Mouse (Mus musculus): Measurements from ENCODE around the gene Garem2.

Garem2 gene

DNA sequence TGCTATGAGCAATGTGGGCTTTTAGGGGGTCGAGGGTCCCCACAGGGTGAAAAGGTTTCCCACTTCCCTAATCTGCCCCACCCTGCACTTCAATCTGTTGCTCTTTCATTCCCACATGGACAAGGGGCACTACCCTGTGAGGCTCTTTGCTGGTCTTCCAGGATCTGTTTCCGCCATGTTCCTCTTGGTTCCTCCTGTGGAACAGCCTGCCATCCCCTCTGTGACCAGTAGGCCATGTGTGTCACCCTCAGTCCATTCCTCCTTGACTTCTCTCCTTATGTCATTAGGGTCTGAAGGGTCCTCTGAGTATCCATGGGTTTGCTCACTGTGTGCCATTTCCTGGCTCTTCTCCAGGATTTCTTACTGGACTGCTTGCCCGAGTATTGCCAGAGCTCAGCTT is 6.8 kb downstream of the Garem2 start:
- DNase-seq (ENCODE audit: low read depth) = no peak

DNA sequence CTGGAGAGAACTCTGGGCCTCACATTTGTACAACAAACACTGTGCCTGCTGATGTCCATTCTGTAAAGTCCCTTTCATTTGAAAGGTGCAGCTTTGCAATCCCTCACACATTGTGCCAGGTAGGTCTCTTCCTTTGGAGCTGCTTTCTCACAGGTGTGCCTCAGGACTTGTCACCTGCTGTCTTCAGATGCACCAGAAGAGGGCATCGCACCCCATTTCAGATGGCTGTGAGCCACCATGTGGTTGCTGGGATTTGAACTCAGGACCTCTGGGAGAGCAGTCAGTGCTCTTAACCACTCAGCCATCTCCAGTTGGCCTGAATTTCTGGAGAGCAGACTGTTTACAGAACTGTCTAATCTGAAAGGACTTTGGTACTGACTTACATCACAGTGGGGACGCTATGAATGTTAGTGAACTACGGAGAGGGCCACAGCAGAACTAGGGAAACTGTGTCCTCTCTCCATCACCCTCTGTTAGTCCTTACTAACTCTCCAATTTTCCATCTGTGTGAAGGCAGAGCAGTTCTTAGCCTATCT is 7.6 kb downstream of the Garem2 start:
- no peak for DNase-seq (ENCODE audit: low read depth)

- peak; percentile 60 for DNase-seq (ENCODE audit: low read depth)
These were observed 9.2 kb downstream of the Garem2 start for GRCm38 (mm10) chr5:30113881-30114760.

DNA sequence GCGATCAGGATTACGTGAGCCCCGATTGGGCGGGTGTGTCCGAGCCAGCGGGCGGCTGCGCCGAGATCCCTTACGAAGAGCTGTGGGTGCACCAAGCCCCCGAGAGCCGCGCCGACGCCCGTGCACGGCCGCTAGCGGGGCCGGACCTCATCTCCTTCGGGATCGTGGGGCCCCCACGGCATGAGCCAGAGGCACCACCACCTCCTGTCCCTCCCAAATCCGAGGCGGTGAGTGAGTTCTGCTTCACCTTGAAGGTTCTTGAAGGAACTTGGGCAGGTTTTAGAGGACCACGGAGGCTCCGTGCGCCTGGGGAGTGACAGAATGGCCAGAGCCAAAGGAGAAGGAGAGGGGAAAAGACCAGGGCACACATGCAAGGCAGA is 9.8 kb downstream of the Garem2 start:
- peak; percentile 15 for DNase-seq (ENCODE audit: low read depth)

GRCm38 (mm10) chr5:30115718-30116117 is 10.8 kb downstream of the Garem2 start:
- no peak for DNase-seq (ENCODE audit: low read depth)

- DNase-seq (ENCODE audit: low read depth) = no peak
These were observed 13.1 kb downstream of the Garem2 start for GRCm38 (mm10) chr5:30118018-30118417.

- no peak for DNase-seq (ENCODE audit: low read depth)
These were observed 14.2 kb downstream of the Garem2 start for GRCm38 (mm10) chr5:30119163-30119562.

DNA sequence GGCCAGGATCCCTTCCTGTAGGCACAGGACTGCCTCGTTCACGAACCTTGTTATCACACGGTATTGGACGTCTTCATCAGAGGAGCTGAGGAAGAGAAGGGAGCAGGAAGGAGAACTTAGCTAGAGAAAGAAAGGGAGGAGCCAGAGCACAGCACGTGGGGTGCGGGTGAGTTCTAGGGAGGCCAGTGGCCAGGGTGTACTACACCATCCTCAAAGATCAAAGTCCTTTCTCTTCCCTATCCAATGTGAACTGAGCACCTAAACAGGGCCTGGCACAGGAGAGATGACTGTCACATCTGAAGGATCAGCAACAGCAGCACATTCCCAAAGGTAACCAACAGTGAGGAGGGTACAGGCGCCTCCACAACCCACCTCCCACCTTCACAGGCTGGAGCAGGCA is 15.1 kb downstream of the Garem2 start:
- DNase-seq (ENCODE audit: low read depth) = no peak

DNA sequence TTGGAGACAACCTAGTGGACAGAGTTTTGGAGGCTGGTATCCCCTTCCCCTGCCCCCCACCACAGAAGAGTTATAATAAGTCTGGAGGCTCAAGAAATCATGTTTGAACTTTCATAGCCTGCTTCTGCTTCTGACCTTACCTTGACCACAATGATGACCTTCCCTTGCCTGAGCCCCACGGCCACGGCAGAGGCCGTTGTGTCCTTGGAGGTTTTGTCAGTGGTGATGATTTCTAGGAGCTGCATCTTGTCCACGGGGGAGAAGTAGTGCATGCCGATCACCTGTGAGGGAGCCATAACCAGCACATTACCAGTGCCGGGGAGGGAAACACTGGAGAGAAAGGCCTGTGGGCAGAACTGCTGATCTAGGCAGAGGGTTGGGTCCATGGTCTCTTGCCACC is 17.5 kb downstream of the Garem2 start:
- no peak for DNase-seq (ENCODE audit: low read depth)

DNA sequence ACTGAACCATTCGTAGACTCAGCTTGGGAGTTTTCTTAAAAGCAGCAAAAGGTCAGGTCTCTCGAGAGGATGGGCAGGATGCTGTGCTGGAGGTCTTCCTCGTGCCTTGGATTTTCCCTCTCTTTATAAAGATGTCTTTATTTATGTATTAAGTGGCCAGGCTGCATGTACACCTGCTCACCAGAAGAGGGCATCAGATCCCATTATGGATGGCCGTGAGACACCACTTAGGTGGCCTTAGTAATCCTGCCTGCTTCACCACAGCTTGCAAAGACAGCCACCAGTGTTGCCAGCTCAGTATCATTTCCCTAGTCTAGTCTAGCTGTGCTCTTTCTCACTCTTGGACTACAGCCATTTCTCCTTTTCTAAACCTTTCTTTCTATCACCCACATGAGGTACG is 20.6 kb downstream of the Garem2 start:
- DNase-seq (ENCODE audit: low read depth) = peak; percentile 57

DNA sequence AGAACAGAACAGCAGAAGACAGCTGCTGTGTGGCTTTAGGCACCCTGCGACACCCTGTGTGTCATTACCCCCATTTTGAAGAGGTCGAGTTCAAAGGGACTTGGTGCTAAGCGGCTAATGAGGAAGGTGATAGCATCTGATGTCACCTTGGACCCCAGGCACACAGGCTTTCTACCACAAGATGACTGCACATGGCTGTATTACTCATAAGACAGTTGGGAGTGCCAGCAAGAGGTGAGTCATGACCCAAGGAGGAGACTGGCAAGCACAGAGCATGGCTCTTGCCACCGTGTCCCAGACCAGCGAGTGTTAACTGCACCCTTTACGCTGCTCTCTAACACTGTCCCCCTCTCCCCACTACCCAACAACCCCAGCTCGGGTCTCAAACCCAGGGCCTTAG is 21.8 kb downstream of the Garem2 start:
- no peak for DNase-seq (ENCODE audit: low read depth)

- DNase-seq (ENCODE audit: low read depth) = no peak
These were observed 23.1 kb downstream of the Garem2 start for GRCm38 (mm10) chr5:30127921-30128597.

DNA sequence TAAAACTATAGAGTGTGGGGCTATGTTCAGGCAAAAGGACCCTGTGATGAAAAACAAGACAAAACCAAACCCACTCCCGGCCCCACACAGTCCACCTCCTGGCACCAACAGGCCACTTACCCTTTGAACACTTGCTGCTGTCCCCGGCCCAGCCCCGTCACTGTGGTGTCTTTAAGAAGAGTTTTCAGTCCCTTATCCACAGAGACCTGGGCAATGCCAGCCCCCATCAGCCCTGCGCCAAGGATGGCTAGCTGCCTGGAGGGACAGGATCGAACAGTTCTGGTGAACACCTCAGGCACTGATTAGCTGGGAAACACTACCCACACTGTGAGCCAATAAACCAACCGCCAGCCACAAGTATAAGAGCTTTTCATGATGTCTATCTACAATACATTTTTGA is 23.7 kb downstream of the Garem2 start:
- DNase-seq (ENCODE audit: low read depth) = no peak

DNA sequence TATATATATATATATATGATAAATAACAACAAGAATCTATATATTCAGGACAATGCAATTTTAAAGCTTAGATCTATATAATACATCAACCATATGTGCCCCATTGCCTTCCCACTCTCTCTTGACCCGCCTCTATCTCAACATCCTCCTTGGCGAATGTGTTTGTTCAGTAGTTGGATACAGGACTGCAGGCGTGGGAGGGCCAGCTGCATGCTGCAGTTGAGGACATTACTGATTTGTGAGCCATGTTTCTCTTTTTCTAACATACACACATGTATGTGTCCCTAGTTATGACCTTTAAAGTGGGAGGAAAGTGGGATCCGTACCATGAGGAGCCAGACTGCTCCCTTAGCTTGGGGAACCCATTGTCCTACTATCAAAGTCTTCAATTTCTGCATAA is 26.3 kb downstream of the Garem2 start:
- no peak for DNase-seq (ENCODE audit: low read depth)

GRCm38 (mm10) chr5:30132173-30132572 is 27.2 kb downstream of the Garem2 start:
- DNase-seq (ENCODE audit: low read depth) = no peak

- DNase-seq (ENCODE audit: low read depth) = no peak
These were observed 30.8 kb downstream of the Garem2 start for GRCm38 (mm10) chr5:30135711-30136231.

GRCm38 (mm10) chr5:30137271-30137670 is 32.3 kb downstream of the Garem2 start:
- no peak for DNase-seq (ENCODE audit: low read depth)

DNA sequence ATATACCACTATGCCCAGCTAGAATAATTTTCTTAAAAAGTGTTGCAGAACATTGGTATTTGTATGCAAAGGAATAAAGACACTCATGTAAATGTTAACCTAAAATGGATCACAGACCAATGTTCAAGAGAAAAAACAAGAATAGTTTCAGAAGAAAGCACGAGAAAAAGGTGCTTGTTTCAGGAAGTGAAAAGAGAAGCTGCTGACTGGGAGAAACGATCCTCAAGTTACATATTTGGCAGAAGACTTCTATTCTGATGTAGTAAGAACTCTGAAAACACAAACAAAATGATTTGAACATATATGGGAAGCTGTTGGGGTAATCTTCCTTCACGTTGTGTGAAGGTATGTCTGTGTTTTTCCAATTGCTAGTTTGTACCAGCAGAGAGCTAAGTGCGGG is 33.2 kb downstream of the Garem2 start:
- DNase-seq (ENCODE audit: low read depth) = no peak

GRCm38 (mm10) chr5:30146526-30146925 is 41.6 kb downstream of the Garem2 start:
- DNase-seq (ENCODE audit: low read depth) = no peak

DNA sequence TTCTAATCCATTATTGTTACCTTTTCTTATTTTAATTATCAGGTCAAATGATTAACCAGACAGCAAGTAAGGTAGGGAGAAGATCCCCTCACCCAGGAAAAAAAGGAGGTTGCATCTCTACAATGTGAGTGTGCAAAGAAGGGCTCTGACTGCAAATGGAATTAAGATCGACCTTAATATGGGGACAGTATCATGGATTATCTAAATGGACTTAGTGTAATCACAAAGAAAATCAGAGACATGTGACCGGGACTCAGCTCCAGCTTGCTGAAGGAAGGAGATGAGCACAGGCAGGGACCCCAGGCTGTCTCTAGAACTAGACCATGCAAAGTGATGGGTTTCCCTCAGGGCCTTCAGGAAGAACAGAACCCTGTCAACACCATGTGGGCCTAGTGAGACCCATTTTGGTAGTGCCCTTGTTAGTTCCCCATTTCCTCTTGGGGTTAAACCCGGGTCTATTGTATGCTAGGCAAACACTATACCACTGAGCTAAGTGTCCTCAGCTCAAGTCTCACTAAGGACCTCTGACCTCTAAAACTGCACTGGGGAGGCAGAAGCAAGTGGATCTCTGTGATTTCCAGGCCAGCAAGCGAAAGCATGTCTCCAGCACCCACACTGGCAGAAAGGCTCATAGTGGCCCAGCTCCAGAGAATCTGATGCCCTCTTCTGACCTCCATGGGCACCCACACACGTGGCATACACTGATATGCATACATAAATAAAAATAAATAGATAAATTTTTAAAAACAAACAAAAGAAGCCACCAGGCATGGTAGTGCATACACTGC is 43.4 kb downstream of the Garem2 start:
- DNase-seq (ENCODE audit: low read depth) = no peak

DNA sequence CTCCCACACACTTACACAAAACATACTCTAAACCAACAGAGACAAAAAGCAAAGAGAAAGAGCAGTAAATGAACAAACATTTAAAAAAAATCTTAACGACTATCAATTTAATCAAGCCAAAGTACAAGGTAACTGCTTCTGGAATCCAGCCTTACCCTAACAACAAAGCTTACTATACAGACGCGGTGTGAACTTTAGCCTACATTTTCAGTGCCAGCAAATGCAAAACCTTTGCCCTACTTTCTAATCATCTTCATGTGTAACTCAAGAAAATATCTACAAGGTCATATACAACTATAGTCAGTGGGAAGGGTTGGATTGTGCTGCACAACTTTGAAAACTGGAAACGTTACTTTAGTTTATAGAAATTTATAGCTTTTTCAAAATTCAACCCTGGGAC is 47.0 kb downstream of the Garem2 start:
- no peak for DNase-seq (ENCODE audit: low read depth)

DNA sequence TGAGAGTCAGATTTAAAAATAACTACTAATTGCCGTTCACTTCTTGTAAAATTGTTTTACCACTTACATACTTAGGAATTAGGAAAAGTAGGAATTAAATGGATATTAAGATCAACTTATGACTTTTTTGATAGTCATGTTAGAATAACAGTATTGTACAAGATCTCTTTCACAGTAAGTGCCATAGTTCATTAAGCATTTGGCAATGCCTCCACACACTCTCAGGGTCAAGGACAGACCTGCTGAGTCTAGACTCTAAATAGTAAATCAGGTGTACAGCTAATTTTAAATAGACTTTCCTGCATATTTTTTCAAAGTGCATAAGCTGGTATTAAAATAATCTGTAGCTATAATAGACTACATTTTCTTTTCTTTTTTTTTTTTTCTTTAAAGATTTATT is 47.5 kb downstream of the Garem2 start:
- no peak for DNase-seq (ENCODE audit: low read depth)
